Mouse (Mus musculus): ENCODE results near the gene Echs1. TPM values are rescaled to one million over a fixed set of nuclear protein-coding genes. Genes with fewer than 3 reads are reported as not detected.

Gene Echs1
- polyA plus RNA-seq, 1 experiment, result 95.9 TPM

DNA sequence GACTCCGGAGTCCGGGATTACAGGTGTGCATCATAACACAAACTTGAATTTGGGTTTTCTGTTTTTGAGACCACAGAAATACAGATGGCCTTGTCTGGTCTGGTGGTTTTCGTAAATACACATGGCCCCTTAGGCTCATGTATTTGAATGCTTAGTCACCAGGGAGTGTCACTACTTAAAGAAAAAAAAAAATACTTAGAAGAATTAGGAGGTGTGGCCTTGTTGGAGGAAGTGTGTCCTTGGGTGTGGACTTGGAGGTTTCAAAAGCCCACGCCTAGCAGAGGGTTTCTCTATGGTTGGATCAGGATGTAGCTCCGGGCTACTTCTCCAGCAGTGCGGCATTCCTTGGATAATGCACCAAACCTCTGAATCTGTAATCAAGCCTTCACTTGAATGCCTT lies 38.6 kb downstream of the Echs1 start:
- Histone ChIP-seq H3K4me1 (ENCODE audit: control insufficient read depth, insufficient read depth, low read length) (no peaks in the 10 kb centered on the region), H3K4me3 (ENCODE audit: insufficient read depth, low read length) (no peak overlapping the region), H3K27ac (ENCODE audit: insufficient read depth, low read length) (no peak overlapping the region)
- TF ChIP-seq CTCF (IDR thresholded peaks at IDR 0.05; ENCODE audit: borderline replicate concordance, insufficient read depth, low read length), result no peak
- TF ChIP-seq POLR2A (IDR thresholded peaks at IDR 0.05; ENCODE audit: low read depth, low read length), result no peak

- TF ChIP-seq CTCF (IDR thresholded peaks at IDR 0.05; ENCODE audit: borderline replicate concordance, insufficient read depth, low read length), result no peak
- no peak; the same call in 1 of the 2 replicates for TF ChIP-seq POLR2A (IDR thresholded peaks at IDR 0.05; ENCODE audit: low read depth, low read length)
- no peaks in the 10 kb centered on the region for H3K4me1 ChIP-seq (ENCODE audit: control insufficient read depth, insufficient read depth, low read length)
- no peak overlapping the region for H3K4me3 ChIP-seq (ENCODE audit: insufficient read depth, low read length)
- no peak overlapping the region for H3K27ac ChIP-seq (ENCODE audit: insufficient read depth, low read length)
These were observed 46.1 kb downstream of the Echs1 start for GRCm38 (mm10) chr7:140070042-140070711.

GRCm38 (mm10) chr7:140067397-140067796 lies 48.9 kb downstream of the Echs1 start:
- Histone ChIP-seq H3K4me1 (ENCODE audit: control insufficient read depth, insufficient read depth, low read length) (no peaks in the 10 kb centered on the region), H3K27ac (ENCODE audit: insufficient read depth, low read length) (no peak overlapping the region), H3K4me3 (ENCODE audit: insufficient read depth, low read length) (no peak overlapping the region)
- TF ChIP-seq CTCF (IDR thresholded peaks at IDR 0.05; ENCODE audit: borderline replicate concordance, insufficient read depth, low read length), result no peak

DNA sequence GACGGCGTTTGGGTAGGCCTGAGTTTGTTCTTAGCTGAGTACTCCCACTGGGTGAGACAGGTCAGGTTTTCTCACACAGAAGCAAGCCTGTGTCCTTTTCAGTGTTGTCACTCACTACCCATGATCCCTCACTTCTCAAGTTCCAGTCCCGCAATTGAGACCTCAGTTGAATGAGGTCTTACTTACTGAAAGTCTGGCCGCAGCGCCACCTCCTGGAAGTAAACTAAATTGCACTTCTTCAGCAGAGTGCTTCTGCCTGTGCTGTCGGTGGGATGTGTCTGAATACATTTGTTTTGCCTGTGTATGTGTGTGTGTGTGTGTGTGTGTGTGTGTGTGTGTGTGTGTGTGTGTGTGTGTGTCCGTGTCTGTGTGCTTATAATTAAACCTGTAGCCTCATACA lies 53.2 kb downstream of the Echs1 start:
- no peak overlapping the region for H3K27ac ChIP-seq (ENCODE audit: insufficient read depth, low read length)
- H3K4me3 ChIP-seq (ENCODE audit: insufficient read depth, low read length), result no peak overlapping the region
- H3K4me1 ChIP-seq (ENCODE audit: control insufficient read depth, insufficient read depth, low read length), result no peaks in the 10 kb centered on the region
- 0 out of 2 replicates have a peak, but pooled peaks have one; percentile 23 for TF ChIP-seq CTCF (IDR thresholded peaks at IDR 0.05; ENCODE audit: borderline replicate concordance, insufficient read depth, low read length)
- no peak for TF ChIP-seq POLR2A (IDR thresholded peaks at IDR 0.05; ENCODE audit: low read depth, low read length)

- TF ChIP-seq POLR2A (IDR thresholded peaks at IDR 0.05; ENCODE audit: low read depth, low read length) (no peak), CTCF (IDR thresholded peaks at IDR 0.05; ENCODE audit: borderline replicate concordance, insufficient read depth, low read length) (0 out of 2 replicates have a peak, but pooled peaks have one; percentile 2)
These were observed 54.0 kb downstream of the Echs1 start for GRCm38 (mm10) chr7:140062307-140062706.

GRCm38 (mm10) chr7:140061832-140062130 lies 54.5 kb downstream of the Echs1 start:
- no peak for TF ChIP-seq POLR2A (IDR thresholded peaks at IDR 0.05; ENCODE audit: low read depth, low read length)
- no peak for TF ChIP-seq CTCF (IDR thresholded peaks at IDR 0.05; ENCODE audit: borderline replicate concordance, insufficient read depth, low read length)
- no peak overlapping the region for H3K4me3 ChIP-seq (ENCODE audit: insufficient read depth, low read length)
- no peaks in the 10 kb centered on the region for H3K4me1 ChIP-seq (ENCODE audit: control insufficient read depth, insufficient read depth, low read length)
- H3K27ac ChIP-seq (ENCODE audit: insufficient read depth, low read length), result no peak overlapping the region

More at GRCm38 (mm10) chr7:140062307-140062706, 54.0 kb downstream of the Echs1 start:
- H3K4me1 ChIP-seq (ENCODE audit: control insufficient read depth, insufficient read depth, low read length), result no peaks in the 10 kb centered on the region
- H3K4me3 ChIP-seq (ENCODE audit: insufficient read depth, low read length), result no peak overlapping the region
- H3K27ac ChIP-seq (ENCODE audit: insufficient read depth, low read length), result no peak overlapping the region

- TF ChIP-seq CTCF (IDR thresholded peaks at IDR 0.05; ENCODE audit: borderline replicate concordance, insufficient read depth, low read length), result no peak
- TF ChIP-seq POLR2A (IDR thresholded peaks at IDR 0.05; ENCODE audit: low read depth, low read length), result no peak
- no peaks in the 10 kb centered on the region for H3K4me1 ChIP-seq (ENCODE audit: control insufficient read depth, insufficient read depth, low read length)
- peak overlapping the region; percentile 17; the same call in 1 of the 2 replicates for H3K4me3 ChIP-seq (ENCODE audit: insufficient read depth, low read length)
- H3K27ac ChIP-seq (ENCODE audit: insufficient read depth, low read length), result no peak overlapping the region
These were observed 55.1 kb downstream of the Echs1 start for GRCm38 (mm10) chr7:140060936-140061831.

DNA sequence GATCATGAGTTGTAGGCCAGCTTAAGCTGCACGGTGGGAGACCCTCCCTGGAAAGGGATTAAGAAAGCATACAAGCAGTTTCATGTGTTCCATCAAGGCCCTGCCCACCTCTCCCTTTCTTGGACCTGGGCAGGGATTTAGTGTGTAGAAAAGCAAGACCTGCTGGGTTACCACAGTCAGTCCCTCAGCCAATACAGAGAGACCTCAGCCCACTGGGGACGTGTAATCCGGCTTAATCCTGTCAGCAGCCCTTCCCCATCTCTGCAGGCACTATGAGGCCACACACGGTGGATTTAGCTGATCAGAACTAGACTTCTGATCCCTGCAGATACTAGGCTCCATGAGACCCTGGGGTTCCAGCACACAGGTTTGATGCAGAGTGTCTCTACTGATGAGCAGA lies 56.7 kb downstream of the Echs1 start:
- Histone ChIP-seq H3K27ac (ENCODE audit: insufficient read depth, low read length) (no peak overlapping the region), H3K4me3 (ENCODE audit: insufficient read depth, low read length) (no peak overlapping the region), H3K4me1 (ENCODE audit: control insufficient read depth, insufficient read depth, low read length) (no peaks in the 10 kb centered on the region)
- TF ChIP-seq CTCF (IDR thresholded peaks at IDR 0.05; ENCODE audit: borderline replicate concordance, insufficient read depth, low read length), result no peak
- TF ChIP-seq POLR2A (IDR thresholded peaks at IDR 0.05; ENCODE audit: low read depth, low read length), result no peak

DNA sequence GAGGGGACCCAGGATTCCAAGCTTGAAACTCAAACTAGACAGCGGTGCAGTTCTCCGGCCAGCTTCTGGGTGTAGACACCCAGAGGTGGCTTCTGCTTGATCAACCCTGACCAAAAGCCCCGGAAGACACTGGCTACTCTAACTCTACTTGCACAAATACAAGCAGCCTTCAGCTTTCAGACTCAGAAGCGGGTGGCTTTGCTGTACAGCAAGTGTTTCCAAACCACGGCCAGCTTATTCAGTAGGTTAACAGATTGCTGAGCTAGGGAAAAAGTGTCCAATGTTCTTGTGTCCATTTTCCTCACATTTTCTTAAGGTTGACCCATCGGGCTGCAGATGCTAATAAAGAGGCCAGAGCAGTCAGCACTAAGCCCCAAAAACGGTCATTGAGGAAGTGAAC lies 57.7 kb downstream of the Echs1 start:
- Histone ChIP-seq H3K4me3 (ENCODE audit: insufficient read depth, low read length) (peak overlapping the region; percentile 32; the same call in 1 of the 2 replicates), H3K4me1 (ENCODE audit: control insufficient read depth, insufficient read depth, low read length) (no peaks in the 10 kb centered on the region), H3K27ac (ENCODE audit: insufficient read depth, low read length) (no peak overlapping the region)
- no peak for TF ChIP-seq POLR2A (IDR thresholded peaks at IDR 0.05; ENCODE audit: low read depth, low read length)
- TF ChIP-seq CTCF (IDR thresholded peaks at IDR 0.05; ENCODE audit: borderline replicate concordance, insufficient read depth, low read length), result no peak
